Mouse (Mus musculus) adrenal gland, postnatal 14 days (tissue): ENCODE data around the gene Agpat1. TPM values are rescaled to one million over a fixed set of nuclear protein-coding genes. Genes with fewer than 3 reads are reported as not detected.

Experiments
- DNase-seq: peaks from one replicate; pipeline ENCODE4 v3.0.0; 2021; ENCODE audit warnings: mixed read lengths
- total RNA-seq: library from RNA; stranded (reverse); gene quantifications from 2 replicates; pipeline ENCODE4 v1.2.3, GENCODE M21; 2021

Agpat1 gene
- total RNA-seq, 1 experiment from 2014 or later, result 101 TPM

GRCm38 (mm10) chr17:34606186-34607039, 2.4 kb downstream of the Agpat1 start:
- peak; percentile 54 for DNase-seq

- no peak for DNase-seq
These were observed 3.9 kb downstream of the Agpat1 start for GRCm38 (mm10) chr17:34607997-34608396.

GRCm38 (mm10) chr17:34611050-34611449, 7.0 kb downstream of the Agpat1 start:
- DNase-seq, result no peak

GRCm38 (mm10) chr17:34613054-34613645, 9.1 kb downstream of the Agpat1 start:
- no peak for DNase-seq

- no peak for DNase-seq
These were observed 9.8 kb downstream of the Agpat1 start for GRCm38 (mm10) chr17:34613830-34614229.

- no peak for DNase-seq
These were observed 11.8 kb downstream of the Agpat1 start, which contains the start of gene Egfl8 for GRCm38 (mm10) chr17:34615871-34616270. TSS of gene Egfl8 (minus strand) at chr17:34615971.

- DNase-seq, result peak; percentile 87
These were observed 14.9 kb downstream of the Agpat1 start for GRCm38 (mm10) chr17:34618999-34619398.

GRCm38 (mm10) chr17:34621006-34621405, 16.9 kb downstream of the Agpat1 start:
- no peak for DNase-seq

- no peak for DNase-seq
These were observed 19.1 kb downstream of the Agpat1 start for GRCm38 (mm10) chr17:34623161-34623560.

- no peak for DNase-seq
These were observed 20.9 kb downstream of the Agpat1 start for GRCm38 (mm10) chr17:34624981-34625380.

GRCm38 (mm10) chr17:34626062-34626772, 22.2 kb downstream of the Agpat1 start:
- DNase-seq, result no peak

- DNase-seq, result peak; percentile 59
These were observed 22.7 kb downstream of the Agpat1 start for GRCm38 (mm10) chr17:34626773-34627092.

- peak; percentile 95 for DNase-seq
These were observed 23.3 kb downstream of the Agpat1 start for GRCm38 (mm10) chr17:34627093-34627942.

GRCm38 (mm10) chr17:34627943-34628643, 24.0 kb downstream of the Agpat1 start, which contains the start of gene Ppt2:
TSS of gene Ppt2 (minus strand) at chr17:34628510.
- DNase-seq, result peak; percentile 82

- DNase-seq, result no peak
These were observed 24.5 kb downstream of the Agpat1 start for GRCm38 (mm10) chr17:34628644-34628967.

GRCm38 (mm10) chr17:34629221-34629751, 25.2 kb downstream of the Agpat1 start, which contains the start of gene Prrt1:
TSS of gene Prrt1 (plus strand) at chr17:34629533.
- DNase-seq, result peak; percentile 21

GRCm38 (mm10) chr17:34629796-34630603, 25.9 kb downstream of the Agpat1 start:
- no peak for DNase-seq

- peak; percentile 37 for DNase-seq
These were observed 26.8 kb downstream of the Agpat1 start for GRCm38 (mm10) chr17:34630761-34631301.

GRCm38 (mm10) chr17:34631647-34632046, 27.6 kb downstream of the Agpat1 start:
- DNase-seq, result peak; percentile 6

GRCm38 (mm10) chr17:34632261-34632691, 28.2 kb downstream of the Agpat1 start:
- peak; percentile 82 for DNase-seq
